8 mouse cellular contexts compared by ENCODE assay signal in genomic region chr19:47178431-47179271, GRCm38 (mm10). TPM values are rescaled to one million over a fixed set of nuclear protein-coding genes. Genes with fewer than 3 reads are reported as not detected.
DNase-seq lines count a peak whose midpoint lies in the region; ATAC-seq and TF ChIP-seq lines count a peak whose summit lies in the region.

Gene Neurl1a (plus strand): TSS chr19:47178820.

- ATAC-seq in hindbrain, embryonic 14.5 days (ENCODE audit: low FRiP score): peak; percentile 71
- no peak for ATAC-seq in activated CD4-positive, CD25-positive, alpha-beta regulatory T cell, adult 4 months

- WGBS in hindbrain, embryonic 14.5 days: under 1% methylated on average over 89 of the region's 98 CpGs
- WGBS in small intestine, adult 2 months: 1% methylated on average over 93 of the region's 98 CpGs

- H3K4me3 ChIP-seq in hindbrain, embryonic 14.5 days (replicated peaks; ENCODE audit: low read length): peak within 1 kb of the TSS; percentile 83
- H3K4me3 ChIP-seq in small intestine, adult 2 months (ENCODE audit: low read depth, low read length): peak within 1 kb of the TSS; percentile 56

- no peak for TF ChIP-seq POLR2A in small intestine, adult 2 months (IDR thresholded peaks at IDR 0.05; ENCODE audit: low read depth, low read length)

- H3K4me1 ChIP-seq in hindbrain, embryonic 14.5 days (replicated peaks; ENCODE audit: control insufficient read depth, insufficient read depth, low read length): peaks cover 15% of the 10 kb centered on the region
- peaks cover 3% of the 10 kb centered on the region; the same call in 1 of the 2 replicates for H3K4me1 ChIP-seq in small intestine, adult 2 months (ENCODE audit: control insufficient read depth, insufficient read depth, insufficient read length, low read length)

- DNase-seq in adrenal gland, adult (ENCODE audit: inconsistent age in 2 of 2, low spot score in 1 of 2): peak; percentile 71 to 88
- DNase-seq in cerebellum, adult 9-10 months: peak; percentile 79
- peak; percentile 53 to 67 for DNase-seq in frontal cortex, postnatal 10 days (ENCODE audit: low spot score in 2 of 2)
- DNase-seq in hindbrain, embryonic 14.5 days (ENCODE audit: low spot score): peak; percentile 69
- peak; percentile 58 to 82 for DNase-seq in left cerebral cortex, postnatal 25 days (ENCODE audit: low spot score in 2 of 2)
- DNase-seq in mesoderm, embryonic 11.5 days (ENCODE audit: low read depth, low spot score): peak; percentile 66

- H3K27me3 ChIP-seq in hindbrain, embryonic 14.5 days (ENCODE audit: control insufficient read depth, insufficient read depth, low read length): peaks cover 11% of the 10 kb centered on the region
- H3K27me3 ChIP-seq in small intestine, adult 2 months (ENCODE audit: control insufficient read depth, insufficient read depth, low read length): peaks cover 20% of the 10 kb centered on the region

- intact Hi-C loops in left cerebral cortex, postnatal 25 days (cut with DNase I): loop anchor here (1.0 to 2.0 kb wide), 2 partner anchors 82 to 160 kb away; no protein-coding TSS in a partner anchor

- peak within 1 kb of the TSS; percentile 69 for H3K4me2 ChIP-seq in hindbrain, embryonic 14.5 days (replicated peaks)

- TF ChIP-seq CTCF in small intestine, adult 2 months (IDR thresholded peaks at IDR 0.05; ENCODE audit: extremely low read depth, insufficient read length, insufficient replicate concordance, low read depth, low read length): no peak

- H3K36me3 ChIP-seq in hindbrain, embryonic 14.5 days (replicated peaks; ENCODE audit: control insufficient read depth, insufficient read depth): no peaks in the 10 kb centered on the region
- H3K36me3 ChIP-seq in small intestine, adult 2 months (ENCODE audit: control insufficient read depth, insufficient read depth, low read length): no peaks in the 10 kb centered on the region

- peak within 1 kb of the TSS; percentile 77 for H3K9ac ChIP-seq in hindbrain, embryonic 14.5 days

- H3K27ac ChIP-seq in hindbrain, embryonic 14.5 days: peak within 1 kb of the TSS; percentile 74
- H3K27ac ChIP-seq in small intestine, adult 2 months (ENCODE audit: insufficient read depth, low read depth, low read length): no peak within 1 kb of the TSS

- H3K9me3 ChIP-seq in hindbrain, embryonic 14.5 days (ENCODE audit: control insufficient read depth, low read length): peaks cover 8% of the 10 kb centered on the region; the same call in 1 of the 2 replicates

RNA-seq across cellular contexts. Expression of gene Neurl1a, which starts in this region (rescaled TPM):
- polyA plus RNA-seq in hindbrain, embryonic 14.5 days (2014; fragmentation: Nextera tagmentation; extraction: Ambion mirVana): 15.1 and 16.2 TPM in 2 replicates
- total RNA-seq in left cerebral cortex, postnatal 25 days (2021): 100 to 1,000 TPM; 188 to 191 TPM
- polyA plus RNA-seq in small intestine, adult 2 months (2012; rRNA removed): 2.8 and 6.7 TPM in 2 replicates
- under 1 TPM in 1 of 2 experiments, not detected in 1; 0.32 TPM for polyA plus RNA-seq in activated CD4-positive, CD25-positive, alpha-beta regulatory T cell, adult 4 months (2017; shearing (Covaris generic))
